Mouse (Mus musculus): ENCODE results near the gene Ubac2.
"Not testable (repeated sequence)": the region's sequence is repeated elsewhere in the genome, so short reads cannot be mapped to it uniquely, and the experiment has no call there.

Ubac2 gene

DNA sequence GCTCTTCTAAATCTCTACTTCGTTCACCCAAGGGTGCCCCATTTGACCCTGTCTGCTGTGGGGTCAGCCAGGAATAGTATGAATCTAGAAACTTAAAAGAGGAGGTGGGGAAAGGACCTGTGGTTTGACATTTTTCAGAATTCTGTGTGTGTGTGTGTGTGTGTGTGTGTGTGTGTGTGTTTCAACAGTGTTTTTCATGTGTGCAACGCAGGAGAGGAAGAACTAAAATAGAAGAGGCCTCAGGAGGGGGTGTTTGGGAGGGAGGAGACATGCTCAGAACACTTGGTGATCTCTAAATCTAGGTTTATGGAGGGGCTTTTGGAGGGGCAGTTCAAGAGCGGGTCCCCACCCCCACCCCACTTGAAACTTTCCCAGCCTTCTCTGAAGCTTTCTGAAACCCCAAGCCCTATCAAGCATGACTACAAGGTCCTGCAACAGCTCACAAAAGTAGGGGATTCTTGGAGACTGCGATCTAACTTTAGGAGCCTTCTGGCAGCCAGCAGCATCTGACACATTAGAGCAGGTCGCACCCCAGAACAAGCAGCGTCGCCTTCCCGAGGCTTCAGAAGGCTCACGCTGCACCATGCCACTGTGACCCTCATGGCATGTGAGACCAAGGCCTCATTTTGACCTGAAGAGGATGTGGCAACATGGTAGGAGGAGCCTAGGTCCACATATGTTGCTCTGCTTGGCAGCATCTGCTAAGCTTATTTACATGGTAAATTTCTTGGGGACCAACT is 174.6 kb downstream of the Ubac2 start:
- no peak for DNase-seq (ENCODE audit: low spot score)

DNA sequence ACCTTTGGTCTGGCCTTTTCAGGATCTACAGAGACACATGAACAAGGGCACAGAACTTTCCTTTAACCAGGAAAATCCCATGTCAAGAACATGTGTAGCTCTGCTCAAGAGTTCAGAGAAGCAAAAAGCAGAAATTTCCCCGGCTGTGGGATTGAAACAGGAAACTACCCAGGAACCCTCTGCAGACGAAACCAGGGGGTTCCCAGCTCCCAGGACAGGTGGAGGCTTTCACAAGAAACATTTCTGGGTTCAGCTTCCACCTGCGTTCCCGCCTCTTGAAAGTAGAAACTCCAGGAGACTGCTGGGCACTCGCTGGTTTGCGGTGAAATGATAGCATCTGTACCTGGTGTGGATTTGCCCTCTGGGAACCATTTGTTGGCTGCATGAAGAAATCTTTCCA is 178.5 kb downstream of the Ubac2 start:
- DNase-seq (ENCODE audit: low spot score), result no peak

DNA sequence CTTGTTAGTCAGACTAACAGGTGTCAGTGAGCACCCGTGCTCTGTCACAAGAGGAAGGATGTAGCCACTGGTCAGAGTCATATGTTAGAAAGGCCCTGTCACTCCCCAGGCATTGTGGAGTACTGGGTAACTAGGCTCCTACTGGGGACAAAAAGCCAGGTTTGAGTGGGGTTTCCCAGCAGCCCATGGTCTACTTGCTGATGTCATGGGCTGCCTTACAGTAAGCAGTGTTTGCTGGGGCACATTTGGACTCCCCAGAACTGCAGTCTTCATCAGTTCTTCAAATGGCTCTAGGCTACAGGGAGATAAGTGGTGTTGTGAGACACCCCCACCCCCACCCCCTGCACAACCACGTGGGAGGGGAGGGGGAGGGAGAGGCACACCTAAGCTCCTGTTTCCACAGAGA is 179.5 kb downstream of the Ubac2 start:
- no peak for DNase-seq (ENCODE audit: low spot score)

DNA sequence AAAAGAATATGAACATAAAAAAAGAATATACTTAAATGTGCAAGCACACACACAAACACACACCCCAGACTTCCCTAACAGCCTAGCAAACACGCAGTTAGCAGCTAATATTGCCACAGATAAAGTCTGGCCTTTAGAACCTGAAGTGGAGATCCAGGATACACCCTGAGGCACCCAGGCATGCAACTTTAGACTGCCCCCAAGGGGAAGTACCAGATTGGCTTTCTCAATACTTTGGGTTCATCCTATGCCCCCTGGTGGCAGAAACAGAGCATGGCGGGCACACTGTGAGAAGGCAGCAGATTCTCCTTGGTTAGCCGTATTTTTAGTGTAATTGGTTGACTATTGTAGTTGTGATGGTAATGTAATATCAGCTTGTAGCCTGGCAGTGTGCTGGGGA is 182.2 kb downstream of the Ubac2 start:
- DNase-seq (ENCODE audit: low spot score), result peak; percentile 83

DNA sequence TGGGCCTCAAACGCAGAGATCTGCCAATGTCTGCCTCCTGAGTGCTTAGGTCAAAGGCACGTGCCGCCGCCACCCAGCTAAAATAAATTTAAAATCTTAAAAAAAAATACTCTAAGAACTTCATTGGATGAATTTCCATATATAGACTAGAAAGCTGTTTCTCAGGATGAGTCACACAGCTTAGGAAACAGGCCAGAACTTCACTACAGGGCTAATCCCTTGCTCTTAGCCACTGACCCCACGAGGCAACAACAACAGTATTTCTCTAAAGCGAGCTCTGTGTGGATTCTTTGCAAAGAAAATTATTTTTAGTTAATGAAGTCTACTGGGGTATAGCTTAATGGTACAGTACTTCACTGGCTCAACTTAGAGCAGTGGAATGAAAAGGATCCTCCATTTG is 183.0 kb downstream of the Ubac2 start:
- DNase-seq (ENCODE audit: low spot score), result no peak

DNA sequence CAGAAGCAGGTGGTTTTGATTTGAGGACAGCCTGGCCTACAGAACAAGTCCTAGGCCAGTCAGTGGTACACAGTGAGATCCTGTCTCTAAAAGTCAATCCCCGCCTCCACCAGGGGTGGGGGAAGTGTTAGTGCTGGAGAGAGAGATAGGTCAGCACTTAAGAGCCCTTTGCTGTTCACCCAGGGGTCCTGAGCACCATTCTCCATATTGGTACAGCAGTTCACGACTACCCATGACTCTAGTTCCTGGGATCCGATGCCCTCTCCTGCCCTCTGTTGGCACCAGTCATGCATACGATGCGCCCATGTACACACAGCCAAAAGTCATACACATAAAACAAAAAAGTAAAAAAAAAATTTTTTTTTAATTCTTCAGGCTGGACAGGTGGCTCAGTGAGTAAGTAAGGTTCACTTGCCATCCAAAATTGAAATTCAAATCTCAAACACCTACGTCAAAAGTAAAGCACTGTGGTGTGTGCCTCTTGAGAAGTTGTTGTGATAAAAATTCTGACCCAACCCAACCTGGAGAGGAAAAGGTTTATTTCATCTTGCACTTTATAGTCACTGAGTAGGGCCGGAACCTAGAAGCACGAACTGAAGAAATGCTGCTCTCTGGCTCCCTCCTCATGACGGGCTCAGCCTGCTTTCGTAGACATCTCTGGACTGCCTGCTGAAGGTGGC is 184.1 kb downstream of the Ubac2 start:
- DNase-seq (ENCODE audit: low spot score), result no peak

DNA sequence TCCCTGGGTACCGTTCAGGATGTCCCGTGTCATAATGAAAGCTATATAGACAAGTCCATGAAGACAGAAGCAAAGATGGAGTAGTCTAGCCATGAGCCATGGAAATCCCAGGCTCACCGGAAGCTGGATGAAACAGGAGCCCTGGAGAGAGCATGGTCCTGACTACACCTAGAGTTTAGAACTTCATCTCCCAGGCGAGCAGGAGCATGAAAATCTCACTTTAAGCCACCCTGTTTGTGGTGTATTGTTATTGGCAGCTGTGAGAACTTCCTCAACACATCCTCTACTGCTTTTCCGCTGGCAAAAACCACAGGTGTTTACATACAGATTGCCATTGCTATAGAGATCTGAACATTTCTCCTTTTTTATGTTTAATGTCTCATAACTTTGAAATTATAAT is 185.2 kb downstream of the Ubac2 start:
- DNase-seq (ENCODE audit: low spot score), result no peak

DNA sequence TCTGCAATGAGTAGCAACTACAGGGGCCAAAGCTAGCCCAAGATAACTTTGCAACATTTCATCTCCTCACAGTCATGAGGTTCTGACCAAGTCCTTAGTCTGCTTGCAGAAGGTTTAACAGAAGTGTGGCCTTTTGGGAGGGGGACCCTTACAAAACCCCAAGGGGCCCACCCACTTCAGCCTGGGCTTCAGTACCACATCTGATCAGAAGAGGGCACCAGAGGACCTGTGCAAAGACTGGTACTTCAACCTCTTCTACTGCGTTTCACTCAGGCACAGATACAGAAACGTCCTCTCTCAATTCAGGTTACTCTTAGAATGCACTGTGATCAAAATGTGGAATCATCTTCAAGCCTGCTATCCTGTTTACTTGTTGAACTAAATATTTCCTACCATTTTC is 186.1 kb downstream of the Ubac2 start:
- peak; percentile 47 for DNase-seq (ENCODE audit: low spot score)

DNA sequence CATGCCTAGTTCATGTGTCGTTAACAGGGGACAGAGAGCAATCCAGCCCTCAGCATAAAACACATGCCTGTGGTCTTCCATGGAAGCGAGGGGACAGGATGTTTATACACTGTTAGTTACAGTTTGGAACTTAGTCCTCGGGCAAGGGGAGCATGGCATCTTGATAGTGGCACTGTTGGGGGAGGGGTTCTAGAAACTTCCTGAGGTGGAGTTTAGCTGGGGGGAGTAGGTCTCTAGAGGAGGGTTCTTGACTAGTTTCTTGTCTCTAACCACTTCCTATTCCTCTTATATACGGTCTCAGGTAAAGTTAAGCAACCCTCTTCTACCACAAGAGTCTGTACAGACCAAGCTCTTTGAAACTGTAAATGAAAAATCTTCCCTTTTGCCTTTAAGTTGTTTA is 187.8 kb downstream of the Ubac2 start:
- no peak for DNase-seq (ENCODE audit: low spot score)

DNA sequence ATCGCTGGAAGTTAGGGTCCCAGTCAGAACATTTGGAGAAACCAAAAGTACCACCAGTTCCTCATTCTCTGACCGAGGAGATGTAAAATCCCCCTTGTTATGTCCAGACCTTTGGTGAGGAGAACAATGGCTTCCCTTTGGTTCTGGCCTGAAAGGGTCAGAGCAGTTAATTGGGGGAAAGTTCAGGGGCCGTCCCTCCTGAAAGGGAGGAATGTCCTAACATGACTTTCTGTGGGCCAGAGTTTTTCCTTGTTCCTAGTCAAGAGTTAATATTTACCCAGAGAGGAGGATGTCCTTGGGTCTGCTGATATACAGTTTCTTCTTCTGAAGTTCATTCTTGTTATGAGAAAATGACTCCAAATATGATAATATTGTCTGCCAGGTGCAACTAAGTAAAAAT is 189.6 kb downstream of the Ubac2 start:
- DNase-seq (ENCODE audit: low spot score), result not testable (repeated sequence)

DNA sequence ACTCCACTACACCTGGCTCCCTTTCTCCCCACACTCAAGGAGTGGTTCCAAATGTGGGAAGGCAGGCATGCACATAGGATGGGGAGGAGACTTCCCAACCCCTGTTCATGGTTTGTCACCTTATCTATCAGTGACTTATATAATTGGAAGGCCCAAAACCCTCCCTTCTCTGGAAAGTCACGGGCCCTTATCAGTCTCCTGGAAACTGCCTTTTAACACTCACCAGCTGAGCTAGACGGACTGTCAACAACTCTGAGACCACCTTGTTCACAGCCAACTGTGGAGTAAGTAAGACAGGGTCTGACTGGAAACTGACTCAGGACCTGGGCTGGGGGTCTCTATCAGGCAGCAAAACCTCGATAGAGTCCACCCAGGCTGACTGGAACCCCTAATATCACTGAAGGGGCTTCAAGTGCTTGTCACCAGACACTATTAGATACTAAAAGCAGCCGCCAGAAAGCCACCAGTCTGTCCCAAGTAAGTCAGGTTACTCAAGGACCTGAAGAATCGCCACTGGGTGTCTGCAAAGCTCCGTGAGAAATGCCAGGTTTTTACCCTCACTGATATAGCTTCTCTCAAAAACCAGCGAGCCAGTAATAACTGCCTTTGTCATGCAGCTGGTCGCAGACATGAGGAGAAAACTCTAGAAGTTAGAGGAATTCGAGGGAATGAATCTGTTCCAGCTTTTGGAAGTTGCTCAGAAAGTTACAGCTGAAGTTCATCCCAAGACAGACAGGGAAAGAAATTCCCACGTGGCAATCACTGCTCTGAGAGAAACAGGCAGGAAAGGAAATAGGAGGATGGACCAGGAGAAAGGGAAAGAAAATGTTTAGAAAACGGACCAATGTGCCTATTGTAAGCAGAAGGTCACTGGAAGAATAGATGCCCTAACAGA is 190.6 kb downstream of the Ubac2 start:
- DNase-seq (ENCODE audit: low spot score), result no peak

DNA sequence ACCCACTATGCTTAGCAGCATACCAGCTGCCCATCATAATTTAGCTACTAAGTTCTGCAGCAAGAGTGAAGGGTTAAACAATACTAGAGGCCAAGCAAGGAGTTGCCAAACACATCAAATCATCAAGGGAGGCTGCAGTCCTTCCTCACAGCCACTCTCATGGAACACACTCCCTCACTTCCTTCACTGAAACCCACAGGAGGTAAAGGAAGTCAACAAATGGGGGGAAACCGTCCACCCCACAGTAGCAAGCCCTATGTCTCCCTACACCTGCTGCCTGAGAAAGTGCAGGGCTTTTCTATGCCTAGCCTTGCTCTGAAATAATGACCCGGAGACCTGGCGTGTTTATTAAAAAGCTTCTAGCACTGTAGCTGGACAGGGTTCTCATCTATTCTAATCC is 191.5 kb downstream of the Ubac2 start:
- no peak for DNase-seq (ENCODE audit: low spot score)

All from layer of hippocampus, adult 9-10 months (tissue).